Mouse (Mus musculus) testis, postnatal 14 days (tissue): ENCODE results near the gene Itga7.

ENCODE experiments used
- DNase-seq: peaks from one replicate; pipeline ENCODE4 v3.0.0; 2021; ENCODE audit warnings: low spot score

Itga7 gene

GRCm38 (mm10) chr10:128934997-128935787 is 1.6 kb downstream of the Itga7 start:
- DNase-seq, result no peak

GRCm38 (mm10) chr10:128935826-128936440 is 2.3 kb downstream of the Itga7 start:
- DNase-seq, result no peak

- DNase-seq, result no peak
Measured at GRCm38 (mm10) chr10:128937756-128938390, 4.3 kb downstream of the Itga7 start.

GRCm38 (mm10) chr10:128938457-128938856 is 4.8 kb downstream of the Itga7 start:
- no peak for DNase-seq

- DNase-seq, result no peak
Measured at GRCm38 (mm10) chr10:128938974-128939373, 5.4 kb downstream of the Itga7 start.

GRCm38 (mm10) chr10:128940475-128941061 is 7.0 kb downstream of the Itga7 start:
- no peak for DNase-seq

- no peak for DNase-seq
Measured at GRCm38 (mm10) chr10:128945675-128946074, 12.1 kb downstream of the Itga7 start.

- DNase-seq, result no peak
Measured at GRCm38 (mm10) chr10:128947496-128947895, 13.9 kb downstream of the Itga7 start.

GRCm38 (mm10) chr10:128950208-128950887 is 16.7 kb downstream of the Itga7 start:
- no peak for DNase-seq

- DNase-seq, result no peak
Measured at GRCm38 (mm10) chr10:128958340-128958739, 24.7 kb downstream of the Itga7 start.

GRCm38 (mm10) chr10:128960142-128960541 is 26.5 kb downstream of the Itga7 start:
- no peak for DNase-seq

GRCm38 (mm10) chr10:128960590-128961584 is 27.3 kb downstream of the Itga7 start, which contains the start of gene Mettl7b:
Mettl7b (minus strand) TSS chr10:128960988.
- DNase-seq, result no peak

GRCm38 (mm10) chr10:128964961-128965360 is 31.3 kb downstream of the Itga7 start:
- DNase-seq, result no peak

- no peak for DNase-seq
Measured at GRCm38 (mm10) chr10:128965871-128966270, 32.3 kb downstream of the Itga7 start.

GRCm38 (mm10) chr10:128968341-128968749 is 34.7 kb downstream of the Itga7 start:
- DNase-seq, result no peak

GRCm38 (mm10) chr10:128970740-128971250 is 37.2 kb downstream of the Itga7 start:
- no peak for DNase-seq

- DNase-seq, result no peak
Measured at GRCm38 (mm10) chr10:128972841-128973240, 39.2 kb downstream of the Itga7 start.

- DNase-seq, result no peak
Measured at GRCm38 (mm10) chr10:128976395-128976794, 42.8 kb downstream of the Itga7 start.

- DNase-seq, result peak; percentile 22
Measured at GRCm38 (mm10) chr10:128977522-128978114, 44.0 kb downstream of the Itga7 start.
